Mouse (Mus musculus): ENCODE measurements around the gene Fam133b.
"Not testable (repeated sequence)": the region's sequence is repeated elsewhere in the genome, so short reads cannot be mapped to it uniquely, and the experiment has no call there.

Gene Fam133b

GRCm38 (mm10) chr5:3520493-3521359, 22.9 kb upstream of the Fam133b start:
- no peak for DNase-seq (ENCODE audit: low spot score)

- DNase-seq (ENCODE audit: low spot score): no peak
Observed at GRCm38 (mm10) chr5:3521741-3522140, 21.9 kb upstream of the Fam133b start.

GRCm38 (mm10) chr5:3522826-3523225, 20.8 kb upstream of the Fam133b start:
- no peak for DNase-seq (ENCODE audit: low spot score)

GRCm38 (mm10) chr5:3527041-3527691, 16.5 kb upstream of the Fam133b start:
- DNase-seq (ENCODE audit: low spot score): peak; percentile 13

- DNase-seq (ENCODE audit: low spot score): no peak
Observed at GRCm38 (mm10) chr5:3529585-3530189, 13.9 kb upstream of the Fam133b start.

- DNase-seq (ENCODE audit: low spot score): not testable (repeated sequence)
Observed at GRCm38 (mm10) chr5:3532048-3532447, 11.6 kb upstream of the Fam133b start.

GRCm38 (mm10) chr5:3536592-3537212, 6.9 kb upstream of the Fam133b start:
- DNase-seq (ENCODE audit: low spot score): no peak

- DNase-seq (ENCODE audit: low spot score): no peak
Observed at GRCm38 (mm10) chr5:3538505-3539472, 4.8 kb upstream of the Fam133b start.

- no peak for DNase-seq (ENCODE audit: low spot score)
Observed at GRCm38 (mm10) chr5:3541871-3542270, 1.8 kb upstream of the Fam133b start.

GRCm38 (mm10) chr5:3544480-3544769, 792 bp downstream of the Fam133b start:
- DNase-seq (ENCODE audit: low spot score): peak; percentile 14

- DNase-seq (ENCODE audit: low spot score): no peak
Observed at GRCm38 (mm10) chr5:3546226-3546625, 2.6 kb downstream of the Fam133b start.

GRCm38 (mm10) chr5:3551481-3551880, 7.8 kb downstream of the Fam133b start:
- no peak for DNase-seq (ENCODE audit: low spot score)

- no peak for DNase-seq (ENCODE audit: low spot score)
Observed at GRCm38 (mm10) chr5:3554198-3554597, 10.6 kb downstream of the Fam133b start.

GRCm38 (mm10) chr5:3571266-3571665, 27.6 kb downstream of the Fam133b start, which contains the start of gene 1700109H08Rik:
TSS of gene 1700109H08Rik (plus strand) at chr5:3571566.
- DNase-seq (ENCODE audit: low spot score): no peak

GRCm38 (mm10) chr5:3574825-3575224, 31.2 kb downstream of the Fam133b start:
- DNase-seq (ENCODE audit: low spot score): no peak

- no peak for DNase-seq (ENCODE audit: low spot score)
Observed at GRCm38 (mm10) chr5:3577939-3578338, 34.3 kb downstream of the Fam133b start.

- no peak for DNase-seq (ENCODE audit: low spot score)
Observed at GRCm38 (mm10) chr5:3579066-3579465, 35.4 kb downstream of the Fam133b start.

GRCm38 (mm10) chr5:3595693-3596398, 52.2 kb downstream of the Fam133b start, which contains the start of gene Pex1:
TSS of gene Pex1 (plus strand) at chr5:3596066.
- peak; percentile 99 for DNase-seq (ENCODE audit: low spot score)

- DNase-seq (ENCODE audit: low spot score): peak; percentile 91
Observed at GRCm38 (mm10) chr5:3596399-3596766, 52.8 kb downstream of the Fam133b start, which contains the start of gene Rbm48. TSS of gene Rbm48 (minus strand) at chr5:3596585.

- DNase-seq (ENCODE audit: low spot score): no peak
Observed at GRCm38 (mm10) chr5:3597171-3597570, 53.5 kb downstream of the Fam133b start.

- no peak for DNase-seq (ENCODE audit: low spot score)
Observed at GRCm38 (mm10) chr5:3598766-3599165, 55.1 kb downstream of the Fam133b start.
